Mouse (Mus musculus): ENCODE measurements at regions not wholly inside any gene's neighbourhood (a gene's known extent, or its start where the extent isn't known, plus 50 kb on each side); places are given as distances from the start of the nearest gene placed in this dataset.

DNA sequence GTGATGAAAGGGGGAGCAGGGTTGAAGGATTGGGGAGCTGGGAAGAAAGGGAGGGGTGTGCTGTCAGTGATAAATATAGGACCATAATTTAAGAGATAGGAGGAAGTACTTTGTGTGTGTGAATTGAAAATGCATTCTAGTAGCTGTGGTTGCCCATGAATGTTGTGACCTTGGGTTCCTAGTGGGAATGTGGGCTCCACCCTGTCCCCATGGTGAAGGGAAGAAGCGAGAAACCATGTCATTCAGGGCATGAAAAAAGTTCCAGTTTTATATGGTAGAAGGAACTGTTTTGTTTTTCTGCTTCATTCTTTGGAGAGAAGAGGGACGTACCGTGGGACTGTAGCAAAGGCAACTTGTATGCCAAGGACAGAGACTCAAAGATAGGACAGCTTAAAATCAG lies 553.3 kb downstream of the Tns1 start:
- Histone ChIP-seq H3K36me3 (no peaks in the 10 kb centered on the region), H3K4me2 (replicated peaks) (no peak overlapping the region), H3K27ac (replicated peaks) (no peak overlapping the region), H3K9ac (replicated peaks) (no peak overlapping the region), H3K27me3 (no peaks in the 10 kb centered on the region), H3K4me1 (no peaks in the 10 kb centered on the region), H3K9me3 (no peaks in the 10 kb centered on the region), H3K4me3 (no peak overlapping the region)
- 79% methylated on average over 3 of the region's 3 CpGs for WGBS
- no peak for ATAC-seq (replicated peaks)

GRCm38 (mm10) chr1:73566770-73567169 lies 551.1 kb upstream of the Tnp1 start:
- no peak overlapping the region for H3K4me2 ChIP-seq (replicated peaks)
- H3K27ac ChIP-seq (replicated peaks) = no peak overlapping the region
- H3K4me1 ChIP-seq = no peaks in the 10 kb centered on the region
- no peak for ATAC-seq (replicated peaks)
- no peaks in the 10 kb centered on the region for H3K27me3 ChIP-seq
- no peak overlapping the region for H3K4me3 ChIP-seq
- no peaks in the 10 kb centered on the region for H3K9me3 ChIP-seq
- 86% methylated on average over 3 of the region's 3 CpGs for WGBS
- H3K9ac ChIP-seq (replicated peaks) = no peak overlapping the region
- no peaks in the 10 kb centered on the region for H3K36me3 ChIP-seq

GRCm38 (mm10) chr1:73560594-73560993 lies 544.9 kb upstream of the Tnp1 start:
- Histone ChIP-seq H3K4me3 (no peak overlapping the region), H3K27ac (replicated peaks) (no peak overlapping the region), H3K9me3 (no peaks in the 10 kb centered on the region), H3K36me3 (no peaks in the 10 kb centered on the region), H3K4me1 (no peaks in the 10 kb centered on the region), H3K4me2 (replicated peaks) (no peak overlapping the region), H3K27me3 (no peaks in the 10 kb centered on the region), H3K9ac (replicated peaks) (no peak overlapping the region)
- WGBS = 100% methylated on average over 1 of the region's 1 CpGs
- no peak for ATAC-seq (replicated peaks)

DNA sequence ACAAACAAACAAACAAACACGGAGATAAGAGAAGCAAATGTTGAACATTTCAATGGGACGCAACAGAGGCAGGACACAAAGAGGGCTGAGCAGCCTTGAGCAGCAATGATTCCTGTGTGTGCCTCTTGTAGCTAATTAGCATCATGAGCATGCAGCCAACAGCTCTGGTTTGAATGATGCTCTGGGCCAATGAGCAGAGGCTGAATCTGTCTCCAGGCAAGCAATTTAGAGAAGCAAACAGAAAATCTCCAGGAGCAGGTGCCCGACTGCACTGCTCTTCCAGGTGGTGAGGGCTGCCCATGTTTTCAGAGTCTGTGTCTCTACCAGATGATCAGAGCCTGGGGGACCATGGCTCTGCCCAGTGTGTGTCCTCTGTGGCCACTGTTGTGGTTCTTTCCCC lies 532.2 kb upstream of the Tnp1 start:
- Histone ChIP-seq H3K27me3 (no peaks in the 10 kb centered on the region), H3K4me1 (no peaks in the 10 kb centered on the region), H3K9ac (replicated peaks) (no peak overlapping the region), H3K36me3 (no peaks in the 10 kb centered on the region), H3K4me2 (replicated peaks) (no peak overlapping the region), H3K27ac (replicated peaks) (no peak overlapping the region; the same call in 1 of the 2 replicates), H3K9me3 (no peaks in the 10 kb centered on the region), H3K4me3 (no peak overlapping the region)
- 39% methylated on average over 3 of the region's 3 CpGs for WGBS
- peak; percentile 88 for ATAC-seq (replicated peaks)

- Histone ChIP-seq H3K36me3 (no peaks in the 10 kb centered on the region), H3K4me1 (no peaks in the 10 kb centered on the region), H3K9me3 (no peaks in the 10 kb centered on the region), H3K27ac (replicated peaks) (no peak overlapping the region), H3K4me2 (replicated peaks) (no peak overlapping the region), H3K4me3 (no peak overlapping the region), H3K27me3 (no peaks in the 10 kb centered on the region), H3K9ac (replicated peaks) (no peak overlapping the region)
- WGBS = 70% methylated on average over 6 of the region's 6 CpGs
- ATAC-seq (replicated peaks) = no peak
Observed at GRCm38 (mm10) chr1:73545401-73545800, 529.7 kb upstream of the Tnp1 start.

DNA sequence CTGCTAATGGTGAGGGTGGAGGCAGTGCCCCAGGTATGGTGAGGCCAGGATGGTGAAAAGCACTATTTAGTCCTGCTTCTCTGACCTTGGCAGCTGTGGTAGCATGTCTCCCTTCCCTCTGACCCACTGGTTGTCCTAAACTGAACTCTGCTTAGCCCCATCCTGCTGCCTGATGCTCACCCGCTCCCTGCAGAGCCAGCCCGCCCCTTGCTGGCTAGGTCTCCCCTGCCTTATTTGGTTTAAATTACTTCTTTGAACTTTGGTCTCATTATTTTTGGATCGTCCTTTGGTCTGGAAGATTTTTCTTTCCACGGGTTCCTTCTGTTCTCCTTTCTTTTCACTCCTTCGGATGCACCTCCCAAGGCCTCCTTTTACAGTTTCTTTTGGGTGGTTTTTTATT lies 525.7 kb upstream of the Tnp1 start:
- H3K4me3 ChIP-seq = no peak overlapping the region

DNA sequence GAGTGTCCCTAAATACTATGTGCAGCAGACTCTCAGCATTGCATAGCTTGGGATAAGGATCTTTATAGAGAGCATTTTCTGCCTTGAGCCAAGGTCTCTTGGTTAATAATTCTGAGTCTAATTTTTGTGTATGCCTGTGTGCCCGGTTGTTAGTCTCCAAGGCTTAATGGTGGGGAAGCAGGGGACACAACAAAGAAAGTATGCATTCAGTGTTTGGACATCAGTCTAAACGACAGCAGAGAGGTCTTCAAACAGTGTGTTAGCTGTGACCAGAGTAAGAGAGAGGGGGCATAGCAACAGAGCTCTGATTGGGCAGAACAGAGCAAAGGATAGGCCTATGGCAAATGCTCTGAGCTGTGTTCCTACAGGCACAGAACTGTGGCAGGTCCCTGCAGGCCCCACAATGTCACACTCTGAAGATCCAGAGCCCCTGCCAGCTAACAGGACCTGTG lies 522.7 kb upstream of the Tnp1 start:
- H3K9ac ChIP-seq (replicated peaks) = no peak overlapping the region
- no peaks in the 10 kb centered on the region for H3K27me3 ChIP-seq
- peak; percentile 93 for ATAC-seq (replicated peaks)
- no peak overlapping the region for H3K4me3 ChIP-seq
- no peak overlapping the region for H3K4me2 ChIP-seq (replicated peaks)
- 29% methylated on average over 2 of the region's 2 CpGs for WGBS
- no peaks in the 10 kb centered on the region for H3K4me1 ChIP-seq
- H3K27ac ChIP-seq (replicated peaks) = no peak overlapping the region
- no peaks in the 10 kb centered on the region for H3K36me3 ChIP-seq
- no peaks in the 10 kb centered on the region for H3K9me3 ChIP-seq

More for the DNA sequence above, 525.7 kb upstream of the Tnp1 start:
- Histone ChIP-seq H3K9ac (replicated peaks) (no peak overlapping the region), H3K9me3 (no peaks in the 10 kb centered on the region), H3K4me1 (no peaks in the 10 kb centered on the region), H3K36me3 (no peaks in the 10 kb centered on the region), H3K27me3 (no peaks in the 10 kb centered on the region), H3K4me2 (replicated peaks) (no peak overlapping the region), H3K27ac (replicated peaks) (no peak overlapping the region)
- 56% methylated on average over 5 of the region's 5 CpGs for WGBS
- no peak for ATAC-seq (replicated peaks)

- no peak overlapping the region for H3K27ac ChIP-seq (replicated peaks)
- no peaks in the 10 kb centered on the region for H3K27me3 ChIP-seq
- no peak overlapping the region for H3K4me3 ChIP-seq
- no peak for ATAC-seq (replicated peaks)
- H3K4me2 ChIP-seq (replicated peaks) = no peak overlapping the region
- no peak overlapping the region for H3K9ac ChIP-seq (replicated peaks)
- WGBS = 81% methylated on average over 4 of the region's 4 CpGs
- no peaks in the 10 kb centered on the region for H3K36me3 ChIP-seq
- no peaks in the 10 kb centered on the region for H3K4me1 ChIP-seq
- H3K9me3 ChIP-seq = no peaks in the 10 kb centered on the region
Observed at GRCm38 (mm10) chr1:73535726-73536265, 520.1 kb upstream of the Tnp1 start.

- ATAC-seq (replicated peaks) = no peak
- Histone ChIP-seq H3K4me2 (replicated peaks) (no peak overlapping the region), H3K36me3 (no peaks in the 10 kb centered on the region), H3K27me3 (no peaks in the 10 kb centered on the region), H3K27ac (replicated peaks) (no peak overlapping the region), H3K4me3 (no peak overlapping the region), H3K9ac (replicated peaks) (no peak overlapping the region), H3K4me1 (peaks cover 5% of the 10 kb centered on the region; the same call in 1 of the 2 replicates), H3K9me3 (no peaks in the 10 kb centered on the region)
- WGBS = 89% methylated on average over 3 of the region's 3 CpGs
Observed at GRCm38 (mm10) chr1:73533526-73533925, 517.8 kb upstream of the Tnp1 start.

DNA sequence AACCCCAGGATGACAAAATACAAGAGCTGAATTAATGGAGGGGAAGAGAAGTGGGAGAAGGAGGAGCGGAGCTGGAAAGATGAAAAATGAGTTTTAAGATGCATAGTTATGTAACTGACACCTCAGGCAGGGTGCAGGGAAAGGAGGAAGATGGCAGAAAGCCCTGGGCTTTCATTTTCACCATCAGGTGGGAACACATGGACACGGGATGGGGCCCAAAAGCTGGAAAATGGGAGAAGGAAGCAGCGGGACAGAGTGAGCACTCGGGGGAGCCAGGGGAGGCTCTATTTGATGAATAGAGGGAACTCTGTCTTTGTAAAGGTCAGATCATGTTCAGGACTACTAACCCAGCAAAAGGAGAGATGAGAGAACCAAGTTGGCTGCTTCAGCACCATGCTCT lies 516.6 kb upstream of the Tnp1 start:
- H3K4me2 ChIP-seq (replicated peaks) = no peak overlapping the region

DNA sequence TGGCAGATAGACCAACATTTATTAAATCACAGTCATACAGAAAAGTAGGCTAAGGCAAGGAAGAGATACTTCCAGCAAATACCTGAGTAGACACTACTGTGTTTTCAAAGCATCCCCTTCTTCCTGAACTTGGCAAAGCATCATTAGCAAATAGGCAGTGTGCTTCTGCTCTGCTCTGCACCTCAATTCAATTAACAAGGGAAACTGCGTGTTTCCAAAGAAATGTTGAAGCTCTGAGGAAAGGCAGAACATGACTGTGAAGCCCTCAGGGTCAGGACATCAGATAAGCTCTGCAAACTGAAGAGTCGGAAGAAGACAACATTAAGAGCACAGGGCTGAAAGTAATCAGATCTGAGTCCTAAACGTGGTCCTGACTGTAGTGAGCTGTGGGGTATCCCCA lies 516.1 kb upstream of the Tnp1 start:
- no peak for ATAC-seq (replicated peaks)
- WGBS = 83% methylated on average over 3 of the region's 3 CpGs
- Histone ChIP-seq H3K4me1 (peaks cover 5% of the 10 kb centered on the region; the same call in 1 of the 2 replicates), H3K27me3 (no peaks in the 10 kb centered on the region), H3K4me2 (replicated peaks) (no peak overlapping the region), H3K9me3 (no peaks in the 10 kb centered on the region), H3K9ac (replicated peaks) (no peak overlapping the region), H3K36me3 (no peaks in the 10 kb centered on the region), H3K4me3 (no peak overlapping the region), H3K27ac (replicated peaks) (no peak overlapping the region)

More for the DNA sequence above, 516.6 kb upstream of the Tnp1 start:
- H3K4me1 ChIP-seq = peaks cover 5% of the 10 kb centered on the region; the same call in 1 of the 2 replicates
- 93% methylated on average over 4 of the region's 4 CpGs for WGBS
- no peak overlapping the region for H3K9ac ChIP-seq (replicated peaks)
- H3K4me3 ChIP-seq = no peak overlapping the region
- H3K27ac ChIP-seq (replicated peaks) = no peak overlapping the region
- H3K27me3 ChIP-seq = no peaks in the 10 kb centered on the region
- H3K36me3 ChIP-seq = no peaks in the 10 kb centered on the region
- no peak for ATAC-seq (replicated peaks)
- H3K9me3 ChIP-seq = no peaks in the 10 kb centered on the region

- Histone ChIP-seq H3K9me3 (no peaks in the 10 kb centered on the region), H3K36me3 (no peaks in the 10 kb centered on the region), H3K27ac (replicated peaks) (no peak overlapping the region), H3K4me2 (replicated peaks) (no peak overlapping the region), H3K4me3 (no peak overlapping the region), H3K9ac (replicated peaks) (no peak overlapping the region), H3K27me3 (no peaks in the 10 kb centered on the region), H3K4me1 (peaks cover 5% of the 10 kb centered on the region; the same call in 1 of the 2 replicates)
- no peak for ATAC-seq (replicated peaks)
- WGBS = 26% methylated on average over 2 of the region's 2 CpGs
Observed at GRCm38 (mm10) chr1:73530326-73530725, 514.6 kb upstream of the Tnp1 start.

GRCm38 (mm10) chr1:73528623-73529022 lies 512.9 kb upstream of the Tnp1 start:
- Histone ChIP-seq H3K27me3 (no peaks in the 10 kb centered on the region), H3K4me1 (peaks cover 5% of the 10 kb centered on the region; the same call in 1 of the 2 replicates), H3K27ac (replicated peaks) (no peak overlapping the region), H3K4me2 (replicated peaks) (no peak overlapping the region), H3K4me3 (no peak overlapping the region), H3K9me3 (no peaks in the 10 kb centered on the region), H3K9ac (replicated peaks) (no peak overlapping the region), H3K36me3 (no peaks in the 10 kb centered on the region)
- 93% methylated on average over 1 of the region's 1 CpGs for WGBS
- ATAC-seq (replicated peaks) = no peak
